Mouse (Mus musculus): ENCODE data around the gene Iba57. TPM values are rescaled to one million over a fixed set of nuclear protein-coding genes. Genes with fewer than 3 reads are reported as not detected.

The Iba57 gene
- polyA plus RNA-seq, 1 experiment from 2014 or later = 7.1 TPM

DNA sequence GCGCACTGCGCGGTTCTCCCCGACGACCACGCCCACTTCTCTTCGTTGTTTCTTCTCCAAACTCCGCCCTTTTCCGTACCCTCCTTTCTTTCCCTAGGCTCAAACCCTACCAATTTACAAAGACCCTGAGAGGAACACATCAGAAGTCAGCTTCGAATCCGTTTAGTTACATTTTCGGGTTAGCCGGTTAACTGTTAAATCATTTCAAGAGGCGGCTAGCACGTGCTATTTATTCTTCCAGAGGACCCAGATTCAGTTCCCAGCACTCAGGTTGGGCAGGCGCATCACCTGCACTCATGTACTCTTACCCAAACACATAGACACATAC, 28.5 kb upstream of the Iba57 start, which contains the start of gene Guk1:
Gene Guk1 (minus strand): TSS at position 154 of the 328 bp plus-strand sequence.
- Histone ChIP-seq H3K9me3 (no peaks in the 10 kb centered on the region), H3K4me3 (peak within 1 kb of the TSS; percentile 73), H3K27me3 (ENCODE audit: insufficient read depth, poor library complexity, severe bottlenecking) (no peaks in the 10 kb centered on the region), H3K27ac (peak within 1 kb of the TSS; percentile 89), H3K4me1 (replicated peaks) (peaks cover 20% of the 10 kb centered on the region), H3K36me3 (0 out of 2 replicates have a peak, but pooled peaks cover under 1% of the 10 kb centered on the region)
- no peak for DNase-seq (ENCODE audit: low spot score)
- 6% methylated on average over 16 of the region's 16 CpGs for WGBS

DNA sequence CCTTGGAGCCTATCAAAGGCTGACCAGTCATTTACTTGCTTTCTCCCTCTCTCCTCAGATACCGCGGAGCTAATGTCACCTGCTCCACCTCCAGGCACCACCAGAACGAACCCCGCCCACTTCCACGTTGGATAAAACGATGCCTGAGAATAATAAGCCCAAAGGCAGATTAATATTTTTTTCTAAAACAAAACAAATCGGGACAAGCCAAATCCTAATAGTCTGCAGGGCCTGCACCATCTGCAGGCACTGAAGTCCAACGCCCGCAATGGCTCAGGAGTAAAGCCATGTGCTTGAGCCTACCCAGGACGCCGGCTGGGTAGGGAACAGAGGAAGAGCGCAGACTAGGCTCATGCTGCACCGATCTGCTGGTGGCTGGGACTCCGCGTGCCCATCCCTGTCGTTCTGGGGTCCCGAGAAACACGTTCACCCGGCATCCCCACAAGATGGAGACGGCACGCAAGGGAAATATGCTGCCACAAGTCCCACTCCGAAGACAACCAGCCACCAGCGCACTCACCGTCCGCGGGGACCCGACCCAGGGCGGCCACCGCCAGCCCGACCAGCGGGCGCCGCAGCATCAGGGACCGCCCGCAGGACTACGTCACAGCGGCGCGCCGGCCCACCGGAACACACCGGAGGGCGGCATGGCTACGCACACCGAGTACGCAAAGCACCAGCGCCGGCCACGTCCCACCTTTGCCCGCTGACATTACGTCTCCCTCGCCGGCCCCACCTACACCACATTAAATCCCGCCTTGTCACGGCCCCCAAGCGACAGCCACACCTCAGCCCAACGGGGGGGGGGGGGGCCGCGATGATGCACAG, 27.9 kb upstream of the Iba57 start:
- H3K27ac ChIP-seq = peak overlapping the region; percentile 89
- no peaks in the 10 kb centered on the region for H3K27me3 ChIP-seq (ENCODE audit: insufficient read depth, poor library complexity, severe bottlenecking)
- no peaks in the 10 kb centered on the region for H3K9me3 ChIP-seq
- peak; percentile 88 for DNase-seq (ENCODE audit: low spot score)
- peak overlapping the region; percentile 73 for H3K4me3 ChIP-seq
- peaks cover 20% of the 10 kb centered on the region for H3K4me1 ChIP-seq (replicated peaks)
- H3K36me3 ChIP-seq = peaks cover 6% of the 10 kb centered on the region; the same call in 1 of the 2 replicates
- WGBS = under 1% methylated on average over 59 of the region's 59 CpGs

DNA sequence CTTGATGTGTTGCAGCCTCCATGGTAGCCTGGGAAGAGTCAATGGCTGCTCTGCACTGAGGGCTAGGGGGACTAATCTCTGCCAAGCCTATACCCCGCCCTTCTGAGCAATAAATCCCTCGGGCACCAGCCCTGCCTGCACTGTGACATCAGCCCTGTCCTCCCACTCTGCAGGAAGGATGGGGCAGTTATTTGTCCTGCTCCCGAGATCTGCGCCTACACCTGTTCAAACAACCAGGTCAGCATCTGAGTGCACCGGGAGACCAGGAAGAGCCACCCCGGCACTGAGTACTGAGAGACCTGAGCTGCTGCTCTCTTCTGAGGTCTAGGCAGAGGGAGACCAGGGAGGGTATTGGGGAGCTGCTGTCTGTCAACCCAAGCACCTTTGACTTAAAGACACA, 24.2 kb upstream of the Iba57 start:
- Histone ChIP-seq H3K4me3 (no peak overlapping the region), H3K27ac (no peak overlapping the region), H3K9me3 (no peaks in the 10 kb centered on the region), H3K27me3 (ENCODE audit: insufficient read depth, poor library complexity, severe bottlenecking) (no peaks in the 10 kb centered on the region), H3K4me1 (replicated peaks) (peaks cover 25% of the 10 kb centered on the region), H3K36me3 (peaks cover 41% of the 10 kb centered on the region)
- DNase-seq (ENCODE audit: low spot score) = no peak
- WGBS = 88% methylated on average over 6 of the region's 6 CpGs

GRCm38 (mm10) chr11:59185490-59185889, 22.0 kb upstream of the Iba57 start:
- peaks cover 47% of the 10 kb centered on the region for H3K36me3 ChIP-seq

GRCm38 (mm10) chr11:59183821-59184220, 20.3 kb upstream of the Iba57 start:
- WGBS = 50% methylated on average over 3 of the region's 3 CpGs
- Histone ChIP-seq H3K27ac (no peak overlapping the region), H3K27me3 (ENCODE audit: insufficient read depth, poor library complexity, severe bottlenecking) (peaks cover 19% of the 10 kb centered on the region), H3K36me3 (peaks cover 47% of the 10 kb centered on the region), H3K4me1 (replicated peaks) (peaks cover 8% of the 10 kb centered on the region), H3K9me3 (no peaks in the 10 kb centered on the region), H3K4me3 (no peak overlapping the region)
- DNase-seq (ENCODE audit: low spot score) = peak; percentile 37

More at GRCm38 (mm10) chr11:59185490-59185889, 22.0 kb upstream of the Iba57 start:
- DNase-seq (ENCODE audit: low spot score) = no peak
- no peak overlapping the region for H3K4me3 ChIP-seq
- H3K9me3 ChIP-seq = no peaks in the 10 kb centered on the region
- peaks cover 21% of the 10 kb centered on the region for H3K4me1 ChIP-seq (replicated peaks)
- no peak overlapping the region for H3K27ac ChIP-seq
- 83% methylated on average over 5 of the region's 5 CpGs for WGBS
- 0 out of 2 replicates have a peak, but pooled peaks cover 5% of the 10 kb centered on the region for H3K27me3 ChIP-seq (ENCODE audit: insufficient read depth, poor library complexity, severe bottlenecking)

GRCm38 (mm10) chr11:59182864-59183331, 19.4 kb upstream of the Iba57 start, which contains the start of gene Gjc2:
Gene Gjc2, minus strand, starts transcription at chr11:59183213.
- Histone ChIP-seq H3K27me3 (ENCODE audit: insufficient read depth, poor library complexity, severe bottlenecking) (peaks cover 28% of the 10 kb centered on the region), H3K27ac (no peak within 1 kb of the TSS), H3K4me3 (no peak within 1 kb of the TSS), H3K36me3 (peaks cover 47% of the 10 kb centered on the region), H3K4me1 (replicated peaks) (peaks cover 8% of the 10 kb centered on the region), H3K9me3 (no peaks in the 10 kb centered on the region)
- WGBS = 51% methylated on average over 3 of the region's 3 CpGs
- no peak for DNase-seq (ENCODE audit: low spot score)

DNA sequence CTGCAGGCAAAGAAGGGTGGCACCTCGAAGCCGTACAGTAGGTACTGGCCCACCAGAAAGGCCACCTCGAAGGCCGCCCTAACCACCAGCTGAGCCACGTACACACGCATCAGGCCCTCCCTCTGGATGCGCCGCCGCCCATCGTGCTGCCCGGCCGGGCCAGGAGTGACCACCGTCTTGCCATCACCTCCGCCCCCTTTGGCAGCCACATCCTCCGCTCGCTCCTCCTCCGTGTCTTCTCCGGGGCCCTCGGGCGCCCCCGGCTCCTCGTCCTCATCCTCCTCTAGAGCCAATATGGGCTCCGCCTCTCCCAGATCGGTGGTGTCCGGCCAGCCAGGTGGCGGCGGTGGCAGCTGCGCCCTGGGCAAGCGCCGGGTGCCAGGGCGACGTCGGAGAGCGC, 13.4 kb upstream of the Iba57 start:
- WGBS = 8% methylated on average over 34 of the region's 34 CpGs

DNA sequence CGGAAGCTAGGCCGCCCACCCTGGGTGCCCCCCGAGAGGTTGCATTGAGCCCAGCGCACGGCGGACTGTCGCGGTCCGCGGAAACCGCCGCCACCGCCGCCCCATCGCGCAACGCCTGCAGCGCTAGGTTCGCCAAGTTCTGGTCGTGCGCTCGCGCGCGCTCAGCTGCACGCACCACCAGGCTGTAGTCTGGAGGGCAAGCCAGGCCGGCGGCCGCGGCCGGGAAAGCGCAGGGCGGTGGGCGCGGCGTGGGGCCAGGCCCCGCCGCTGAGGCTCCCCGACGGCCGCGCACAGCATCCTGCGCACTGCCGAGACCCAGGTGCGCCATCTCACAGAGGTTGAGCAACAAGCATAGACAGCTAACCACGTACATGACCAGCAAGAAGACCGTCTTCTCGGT, 12.9 kb upstream of the Iba57 start:
- Histone ChIP-seq H3K36me3 (no peaks in the 10 kb centered on the region), H3K9me3 (no peaks in the 10 kb centered on the region), H3K27me3 (ENCODE audit: insufficient read depth, poor library complexity, severe bottlenecking) (peaks cover 66% of the 10 kb centered on the region), H3K27ac (no peak overlapping the region), H3K4me1 (replicated peaks) (peaks cover 14% of the 10 kb centered on the region), H3K4me3 (peak overlapping the region; percentile 30)
- no peak for DNase-seq (ENCODE audit: low spot score)
- 3% methylated on average over 48 of the region's 48 CpGs for WGBS

More for the DNA sequence above, 13.4 kb upstream of the Iba57 start:
- Histone ChIP-seq H3K9me3 (no peaks in the 10 kb centered on the region), H3K36me3 (no peaks in the 10 kb centered on the region), H3K4me3 (peak overlapping the region; percentile 30; the same call in 1 of the 2 replicates), H3K4me1 (replicated peaks) (peaks cover 14% of the 10 kb centered on the region), H3K27ac (no peak overlapping the region), H3K27me3 (ENCODE audit: insufficient read depth, poor library complexity, severe bottlenecking) (peaks cover 70% of the 10 kb centered on the region)
- DNase-seq (ENCODE audit: low spot score) = no peak

DNA sequence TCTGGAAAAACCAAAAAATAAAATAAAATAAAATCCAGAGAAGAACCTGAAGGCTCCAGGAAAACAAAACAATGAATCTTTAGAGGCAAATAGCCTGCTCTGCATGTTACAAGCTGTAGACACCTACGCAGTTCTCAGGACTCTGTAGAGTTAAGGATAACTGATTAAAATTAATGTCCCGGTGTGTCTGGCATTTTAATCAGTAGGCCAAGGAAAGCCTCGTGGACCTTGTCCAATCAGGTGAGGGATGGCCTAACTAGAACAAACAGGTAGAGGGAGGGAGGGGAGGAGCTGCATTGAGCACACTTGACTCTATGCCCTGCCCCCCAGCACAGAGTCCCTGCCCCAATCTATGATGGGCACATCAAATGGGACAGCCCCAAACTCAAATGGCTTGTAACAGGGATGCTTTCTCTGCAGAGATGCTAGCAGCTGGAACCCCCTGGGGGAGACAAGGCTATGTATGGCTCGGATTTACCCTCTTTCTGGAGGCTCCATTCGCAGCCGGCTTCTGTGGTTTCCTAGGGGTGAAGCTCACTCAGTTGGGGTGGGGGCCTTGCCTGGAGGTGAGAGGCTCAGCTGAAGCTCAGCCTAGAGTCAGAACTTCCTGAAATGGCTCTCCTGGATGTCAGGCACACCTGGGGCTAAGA, 10.8 kb upstream of the Iba57 start:
- H3K36me3 ChIP-seq = no peaks in the 10 kb centered on the region
- WGBS = 60% methylated on average over 6 of the region's 6 CpGs
- H3K4me3 ChIP-seq = no peak overlapping the region
- peaks cover 57% of the 10 kb centered on the region for H3K27me3 ChIP-seq (ENCODE audit: insufficient read depth, poor library complexity, severe bottlenecking)
- no peak for DNase-seq (ENCODE audit: low spot score)
- H3K27ac ChIP-seq = no peak overlapping the region
- H3K9me3 ChIP-seq = no peaks in the 10 kb centered on the region
- H3K4me1 ChIP-seq (replicated peaks) = peaks cover 14% of the 10 kb centered on the region

- Histone ChIP-seq H3K9me3 (no peaks in the 10 kb centered on the region), H3K4me1 (replicated peaks) (no peaks in the 10 kb centered on the region), H3K27ac (no peak overlapping the region), H3K4me3 (no peak overlapping the region), H3K27me3 (ENCODE audit: insufficient read depth, poor library complexity, severe bottlenecking) (peaks cover 22% of the 10 kb centered on the region), H3K36me3 (no peaks in the 10 kb centered on the region)
- WGBS = 82% methylated on average over 4 of the region's 4 CpGs
- DNase-seq (ENCODE audit: low spot score) = no peak
Observed at GRCm38 (mm10) chr11:59170549-59170948, 7.0 kb upstream of the Iba57 start.

GRCm38 (mm10) chr11:59169807-59170206, 6.3 kb upstream of the Iba57 start:
- 70% methylated on average over 3 of the region's 3 CpGs for WGBS
- Histone ChIP-seq H3K9me3 (no peaks in the 10 kb centered on the region), H3K4me1 (replicated peaks) (no peaks in the 10 kb centered on the region), H3K4me3 (no peak overlapping the region), H3K36me3 (no peaks in the 10 kb centered on the region), H3K27ac (no peak overlapping the region), H3K27me3 (ENCODE audit: insufficient read depth, poor library complexity, severe bottlenecking) (peaks cover 15% of the 10 kb centered on the region)
- DNase-seq (ENCODE audit: low spot score) = no peak

- H3K4me3 ChIP-seq = no peak overlapping the region
- H3K27me3 ChIP-seq (ENCODE audit: insufficient read depth, poor library complexity, severe bottlenecking) = peaks cover 3% of the 10 kb centered on the region; the same call in 1 of the 2 replicates
- 80% methylated on average over 2 of the region's 2 CpGs for WGBS
- H3K9me3 ChIP-seq = no peaks in the 10 kb centered on the region
- no peak for DNase-seq (ENCODE audit: low spot score)
- H3K27ac ChIP-seq = no peak overlapping the region
- H3K36me3 ChIP-seq = 0 out of 2 replicates have a peak, but pooled peaks cover 3% of the 10 kb centered on the region
- peaks cover 24% of the 10 kb centered on the region for H3K4me1 ChIP-seq (replicated peaks)
Observed at GRCm38 (mm10) chr11:59165616-59166241, 2.2 kb upstream of the Iba57 start.

Data from hindbrain, embryonic 10.5 days (tissue).